Mouse (Mus musculus) induced T-regulatory cell, adult 2 months (primary cell): ENCODE measurements at regions not wholly inside any gene's neighbourhood (a gene's known extent, or its start where the extent isn't known, plus 50 kb on each side); places are given as distances from the start of the nearest gene placed in this dataset.

Experiments
- DNase-seq: peaks from one replicate; pipeline ENCODE4 v3.0.0-alpha.2; 2012; ENCODE audit warnings: low read depth

DNA sequence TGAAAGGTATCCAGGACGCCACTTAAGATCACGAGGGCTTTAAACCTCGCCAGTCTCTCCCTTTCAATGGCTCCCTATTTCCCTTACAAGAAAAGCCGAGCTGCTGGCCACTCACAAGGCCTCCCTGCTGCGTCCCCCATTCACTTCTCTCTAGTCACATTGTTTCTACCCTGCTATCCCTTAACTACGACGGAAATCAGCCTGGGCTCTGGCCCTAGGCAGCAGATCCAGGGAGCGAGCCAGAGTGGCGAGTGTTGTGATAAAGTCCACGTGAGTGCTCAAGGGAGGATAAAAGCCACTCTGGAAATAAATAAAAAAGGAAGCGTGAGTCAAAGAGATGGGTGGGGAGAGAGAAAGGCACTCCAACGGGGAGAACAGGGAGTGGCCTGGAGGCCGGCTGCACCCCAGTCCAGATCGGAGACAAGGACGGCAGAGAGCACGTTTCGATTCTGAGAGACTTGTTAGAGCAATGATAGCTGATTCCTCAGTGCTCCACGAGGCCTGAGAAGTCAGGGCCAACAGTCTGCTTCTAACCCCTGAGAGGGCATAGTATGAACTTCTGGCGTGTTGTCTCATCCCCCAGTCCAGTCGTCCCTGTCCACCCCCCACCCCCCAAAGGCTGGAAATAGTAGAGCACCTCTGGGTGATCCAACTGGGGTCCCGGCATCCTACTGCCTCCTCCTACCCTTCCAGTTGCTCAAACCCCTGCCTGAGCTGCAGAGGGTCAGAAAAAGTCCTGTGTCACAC lies 84.8 kb upstream of the Calm2 start:
- DNase-seq, result no peak

DNA sequence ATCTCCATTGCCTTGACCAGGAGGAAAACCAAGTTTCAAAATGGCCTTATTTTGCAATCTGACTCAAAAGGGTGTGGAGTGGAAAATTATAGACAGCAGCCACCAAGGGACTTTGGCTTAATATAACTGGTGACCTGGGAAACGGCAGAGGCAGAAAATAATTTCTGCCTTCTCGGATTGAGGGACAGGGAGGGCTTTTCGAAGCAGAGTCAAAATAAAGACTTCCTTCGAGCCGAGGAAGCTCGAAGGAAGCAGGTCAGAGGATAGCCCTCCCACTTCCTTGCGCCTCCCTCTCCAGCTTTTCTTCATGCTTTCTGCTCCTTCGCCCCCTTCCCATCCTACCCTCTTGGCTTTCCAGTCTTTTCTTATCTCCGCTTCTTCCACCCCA lies 85.4 kb upstream of the Calm2 start:
- DNase-seq, result peak; percentile 13

DNA sequence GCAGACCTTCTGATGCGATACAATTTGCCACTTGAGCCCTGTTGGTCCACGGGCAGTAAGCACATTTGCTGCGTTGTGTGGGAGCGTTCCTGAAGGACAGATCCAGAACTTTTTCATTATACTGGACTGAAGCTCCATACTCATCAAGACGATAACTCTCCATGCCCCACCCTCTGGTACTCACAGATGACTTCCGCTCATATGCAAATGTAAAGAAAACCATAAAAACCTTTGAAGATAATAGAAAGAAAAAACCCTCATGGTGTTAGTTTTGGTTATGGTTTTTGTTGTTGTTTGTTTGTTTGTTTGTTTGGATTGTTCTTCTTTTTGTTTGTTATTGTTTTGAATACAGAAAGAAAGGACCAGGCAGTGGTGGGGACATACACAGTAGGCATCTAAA lies 86.0 kb upstream of the Calm2 start:
- peak; percentile 45 for DNase-seq

GRCm38 (mm10) chr17:87549568-87549967 lies 86.2 kb upstream of the Epcam start:
- DNase-seq, result no peak

DNA sequence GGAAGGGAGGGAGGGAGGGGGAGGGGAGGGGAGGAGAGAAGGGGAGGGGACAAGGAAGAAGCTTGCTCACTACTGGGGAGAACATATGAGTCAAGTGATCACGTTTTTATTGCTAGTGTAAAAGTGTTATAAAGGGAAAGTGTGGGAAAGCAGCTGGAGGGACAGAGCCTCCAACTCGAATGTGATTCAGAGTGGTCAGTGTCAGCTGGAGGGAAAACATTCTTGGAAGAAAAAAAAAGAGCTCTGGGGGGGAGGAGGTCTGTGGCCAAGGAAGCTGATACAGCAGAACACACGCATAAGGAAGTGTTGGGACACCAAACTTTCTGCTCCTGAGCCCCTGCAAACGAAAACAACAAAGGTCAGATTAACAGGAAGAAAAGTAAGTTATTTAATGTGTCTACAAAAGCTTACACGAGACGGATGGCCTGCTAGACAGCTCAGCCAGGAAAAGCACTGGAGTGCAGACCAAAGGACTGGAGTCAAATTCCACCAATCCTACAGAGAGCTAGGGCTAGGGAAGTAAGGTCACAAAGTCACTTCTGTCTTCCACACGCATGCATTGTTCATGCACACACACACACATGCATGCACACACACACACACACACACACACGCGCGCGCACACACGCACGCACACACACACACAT lies 85.1 kb upstream of the Epcam start:
- DNase-seq, result no peak

DNA sequence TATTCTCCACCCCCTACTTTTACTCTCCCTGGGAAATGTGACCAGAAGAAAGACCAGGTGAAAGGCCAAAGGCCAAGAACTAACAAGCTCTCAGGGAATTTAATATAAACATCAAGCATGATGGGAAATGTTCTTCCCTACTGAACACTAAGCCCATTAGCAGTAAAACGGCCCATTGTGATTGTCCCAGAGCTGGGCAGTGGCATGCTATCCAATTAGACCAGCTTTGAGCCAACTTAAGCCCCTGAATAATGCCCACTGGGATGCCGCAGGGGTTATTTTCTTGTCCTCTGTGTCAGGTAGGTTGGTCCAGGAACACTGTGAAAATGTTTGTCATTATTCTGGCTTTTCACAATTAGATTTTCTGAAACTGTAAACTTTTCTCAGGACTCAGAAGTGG lies 81.2 kb upstream of the Epcam start:
- DNase-seq, result no peak

DNA sequence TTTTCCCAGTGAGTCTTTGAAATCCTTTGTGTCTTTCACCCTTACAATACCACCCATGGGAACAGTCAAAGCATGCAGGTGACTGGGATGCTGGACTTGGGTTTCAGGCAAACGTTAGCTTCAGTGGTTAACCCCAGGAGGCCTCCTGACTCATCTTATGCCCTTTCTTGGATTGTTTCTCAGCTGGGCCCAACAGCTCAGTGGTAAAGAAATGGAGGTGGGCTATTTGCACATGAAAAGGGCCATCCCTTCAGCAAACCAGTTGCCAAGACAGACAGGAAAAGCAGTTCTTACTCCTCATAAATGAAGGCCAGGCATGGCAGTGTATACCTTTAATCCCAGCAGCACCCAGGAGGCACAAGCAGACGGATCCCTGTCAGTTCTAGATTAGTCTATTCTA lies 77.4 kb upstream of the Epcam start:
- DNase-seq, result no peak

DNA sequence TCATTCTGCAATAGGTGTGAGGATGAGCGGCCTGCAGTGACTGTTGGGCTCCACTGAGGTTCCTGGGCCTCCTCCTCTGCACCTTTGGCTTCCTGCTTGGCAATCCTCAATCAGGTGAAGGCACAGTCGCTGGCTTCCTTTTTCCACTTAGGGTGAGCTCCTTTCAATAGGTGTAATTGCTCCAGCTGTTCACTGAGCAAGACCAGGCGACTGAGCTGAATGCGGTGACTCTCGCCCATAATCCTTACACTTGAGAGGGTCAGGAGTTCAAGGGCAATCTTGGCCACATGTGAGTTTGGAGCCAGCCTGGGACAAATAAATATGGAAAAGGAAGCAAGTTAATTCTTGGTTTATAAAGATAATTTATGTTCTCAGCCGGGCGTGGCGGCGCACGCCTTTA lies 76.1 kb upstream of the Epcam start:
- no peak for DNase-seq

DNA sequence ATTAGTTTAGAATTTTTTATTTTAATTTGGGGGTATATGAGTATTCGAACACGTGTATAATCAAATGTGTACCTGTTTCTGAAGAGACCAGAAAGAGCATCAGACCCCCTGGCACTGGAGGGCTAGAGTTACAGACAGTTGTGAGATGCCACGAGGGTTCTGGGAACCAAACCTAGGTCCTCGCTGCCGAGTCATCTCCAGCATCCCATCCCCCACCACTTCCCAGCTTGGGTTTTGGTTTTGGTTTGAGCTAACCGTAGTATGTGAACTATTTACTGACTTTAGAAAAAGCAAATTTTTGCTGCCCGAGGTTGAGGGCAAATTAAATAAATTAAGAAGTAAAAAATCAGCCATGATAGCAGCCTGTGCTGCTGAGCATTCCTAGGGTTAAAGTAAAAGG lies 74.9 kb upstream of the Epcam start:
- DNase-seq, result peak; percentile 79

GRCm38 (mm10) chr17:87563375-87563774 lies 72.4 kb upstream of the Epcam start:
- DNase-seq, result no peak

DNA sequence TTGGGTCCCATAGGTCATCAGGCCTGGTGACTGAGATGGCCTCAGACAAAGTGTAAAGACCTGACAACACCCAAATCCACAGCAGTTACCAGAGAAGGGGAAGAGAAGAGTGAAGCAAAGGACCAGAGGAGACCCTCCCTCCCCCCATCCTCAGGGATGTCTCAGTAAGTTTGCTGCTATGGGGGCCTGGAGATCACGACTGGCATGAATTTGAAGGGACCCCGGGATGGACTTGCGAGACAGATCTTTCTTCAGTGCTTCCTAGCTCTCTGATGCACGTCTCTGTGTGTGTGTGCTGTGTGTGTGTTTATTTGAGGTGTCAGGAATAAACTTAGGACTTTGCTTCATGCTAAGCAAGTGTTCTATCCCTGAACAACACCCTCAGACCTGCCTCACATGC lies 70.1 kb upstream of the Epcam start:
- DNase-seq, result no peak

GRCm38 (mm10) chr17:87566296-87566695 lies 69.5 kb upstream of the Epcam start:
- no peak for DNase-seq

GRCm38 (mm10) chr17:87566996-87567395 lies 68.8 kb upstream of the Epcam start:
- no peak for DNase-seq

- DNase-seq, result no peak
Measured at GRCm38 (mm10) chr17:87567475-87567874, 68.3 kb upstream of the Epcam start.

DNA sequence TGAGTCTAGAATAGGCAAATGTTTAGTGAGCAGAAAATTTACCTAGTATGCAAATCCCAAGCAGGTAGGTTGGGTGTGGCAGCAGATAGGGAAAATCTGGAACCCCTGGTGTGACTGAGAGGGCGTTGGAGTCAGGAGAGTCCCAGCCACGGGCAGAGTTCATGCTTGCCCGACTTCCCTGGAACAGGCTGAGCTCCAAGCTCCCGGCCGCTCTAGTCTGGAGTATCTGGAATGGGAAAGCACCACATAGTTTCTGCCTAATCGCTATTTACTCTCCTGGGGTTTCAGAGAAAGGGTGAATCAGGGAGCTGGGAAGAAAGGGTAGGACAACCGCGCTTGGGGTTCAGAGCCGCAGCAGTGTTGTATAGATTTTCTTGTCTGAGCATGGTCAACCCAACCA lies 65.8 kb upstream of the Epcam start:
- no peak for DNase-seq

GRCm38 (mm10) chr17:87570676-87571344 lies 65.0 kb upstream of the Epcam start:
- no peak for DNase-seq

DNA sequence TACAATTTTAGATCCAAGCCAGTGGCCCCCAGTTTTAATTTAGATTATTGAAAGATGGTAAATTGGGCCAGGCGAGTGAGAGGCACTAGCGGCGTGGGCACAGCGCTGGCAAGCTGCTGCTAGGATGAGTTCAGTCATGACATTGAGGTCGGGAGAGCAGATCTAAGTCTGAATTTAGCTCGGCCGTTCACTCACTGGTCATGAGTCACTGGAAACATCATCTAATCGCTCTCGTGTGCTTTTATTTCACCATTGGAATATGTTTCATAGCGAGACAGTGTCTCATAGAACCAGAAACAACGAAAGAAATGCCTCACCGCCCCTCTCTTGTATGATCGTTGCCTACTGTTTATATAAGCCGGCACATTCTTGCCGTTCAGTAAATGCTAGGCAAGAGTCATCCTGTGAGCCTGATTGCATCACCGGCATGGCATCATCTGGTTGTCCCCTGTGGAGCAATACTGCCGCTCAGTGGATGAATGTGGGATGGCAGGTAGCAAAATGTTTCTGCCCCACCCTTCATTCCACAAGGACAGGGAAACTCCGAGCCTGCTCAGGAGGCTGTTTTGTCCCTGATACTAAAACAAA lies 64.3 kb upstream of the Epcam start:
- peak; percentile 94 for DNase-seq

DNA sequence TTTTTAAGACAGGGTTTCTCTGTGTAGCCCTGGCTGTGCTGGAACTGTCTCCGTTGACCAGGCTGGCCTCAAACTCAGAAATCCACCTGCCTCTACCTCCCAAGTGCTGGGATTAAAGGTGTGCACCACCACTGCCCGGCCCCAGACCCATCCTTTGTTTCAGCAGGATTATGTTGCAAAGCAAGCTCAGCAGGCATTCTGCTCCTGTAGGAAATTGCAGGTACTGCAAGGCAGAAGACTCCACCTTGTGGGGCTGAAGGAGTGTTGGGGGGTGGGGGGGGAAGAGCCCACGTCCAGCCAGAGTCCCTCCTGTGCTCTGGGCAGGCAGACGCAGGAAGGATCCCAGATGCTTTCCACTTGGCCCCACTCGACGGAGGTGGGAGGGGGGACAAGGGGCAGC lies 52.2 kb upstream of the Epcam start:
- no peak for DNase-seq

GRCm38 (mm10) chr17:87585355-87585754 lies 50.4 kb upstream of the Epcam start:
- no peak for DNase-seq
